Mouse (Mus musculus) adrenal gland, adult (tissue): ENCODE measurements around the gene Rab34.

Experiments used
- DNase-seq, 2 experiments: peaks; one replicate each; pipeline ENCODE4 v3.0.0; 2022 to 2023; ENCODE audit warnings: low spot score in 1 of 2; ENCODE audit not compliant: inconsistent age in 2 of 2

Gene Rab34

DNA sequence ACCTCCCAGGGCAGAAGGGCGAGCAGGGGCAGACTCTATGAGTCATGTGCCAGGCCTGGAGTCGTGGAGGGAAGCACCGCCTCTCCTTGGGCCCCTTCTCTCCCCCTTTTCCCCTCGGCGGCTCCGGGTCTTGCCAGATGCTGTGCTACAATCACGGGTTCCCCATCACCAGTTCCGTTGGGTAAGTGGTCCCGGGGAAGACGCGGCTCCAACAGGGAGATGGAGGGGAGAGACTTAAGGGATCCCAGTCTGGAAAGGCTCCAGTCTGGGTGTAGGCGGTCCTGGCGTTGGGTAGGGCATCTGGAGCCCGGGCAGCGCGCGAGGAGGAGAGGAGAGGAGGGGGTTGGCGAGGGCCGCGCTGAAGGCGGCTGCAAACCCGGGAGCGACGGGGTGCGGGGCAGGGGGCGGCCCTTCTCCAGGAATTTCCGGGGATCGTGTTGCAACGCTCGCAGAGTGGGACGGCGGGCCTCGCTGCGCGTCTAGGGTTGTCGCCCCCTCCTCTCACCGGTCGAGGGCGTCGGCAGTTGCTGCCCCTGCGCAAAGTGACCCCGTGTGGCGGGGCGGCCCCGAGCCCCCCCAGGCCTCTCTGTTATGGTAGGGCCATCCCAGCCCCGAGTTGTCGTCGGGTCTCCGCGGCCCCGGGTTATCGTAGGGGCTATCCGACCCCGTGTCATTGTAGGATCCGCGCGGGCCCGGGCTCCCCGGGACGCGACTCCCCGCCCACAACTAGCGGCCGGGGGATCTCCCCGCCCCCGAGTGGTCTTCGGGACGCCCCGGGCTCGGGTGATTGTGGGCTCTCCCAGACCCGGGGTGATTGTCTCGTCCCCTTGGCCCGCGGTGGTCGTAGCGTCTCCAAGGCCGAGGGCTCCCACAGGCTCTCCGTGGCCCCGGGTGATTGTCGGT, at the start of gene Rab34:
Gene Rab34 (plus strand): TSS at position 100 of the 903 bp plus-strand sequence.
- peak; percentile 83 to 93 for DNase-seq

DNA sequence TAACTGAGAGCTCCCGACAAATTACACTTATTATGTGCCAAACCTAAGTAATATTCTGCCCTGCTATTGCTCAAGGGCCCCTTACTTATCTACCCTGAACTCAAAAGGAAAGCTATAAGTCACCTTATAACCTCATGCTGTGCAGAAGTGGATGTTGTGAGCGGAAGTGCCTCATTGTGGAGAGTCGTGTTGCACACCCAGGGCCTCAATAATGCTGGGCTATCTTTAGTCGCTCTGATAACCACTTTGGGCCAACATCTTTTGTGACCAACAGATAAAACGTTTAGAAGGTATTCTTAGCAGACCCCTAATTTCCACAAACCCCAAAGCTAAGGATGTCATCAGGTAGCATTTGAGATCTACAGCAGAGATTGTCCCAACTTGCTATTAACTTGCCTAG, 47.6 kb upstream of the Rab34 start:
- no peak for DNase-seq

GRCm38 (mm10) chr11:78143520-78143919, 44.7 kb upstream of the Rab34 start:
- no peak for DNase-seq

DNA sequence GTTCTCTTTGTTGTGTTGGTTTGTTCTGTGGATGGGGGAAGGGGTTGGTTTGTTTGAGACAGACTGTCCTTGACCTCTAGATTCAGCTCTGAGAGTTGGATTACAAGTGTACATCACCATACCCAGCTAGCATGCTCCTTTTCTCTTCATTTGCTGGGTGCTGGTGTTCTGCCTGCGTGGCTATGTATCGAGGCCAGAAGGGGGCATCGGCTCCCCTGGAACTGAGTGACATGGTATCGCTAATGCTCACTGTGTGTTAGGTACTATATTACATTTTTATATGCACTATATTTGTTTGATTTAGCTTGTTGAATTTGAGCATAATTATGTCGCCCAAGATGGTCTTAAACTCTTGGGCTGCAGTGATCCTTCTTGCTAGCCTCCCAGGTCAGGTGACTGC, 42.1 kb upstream of the Rab34 start:
- DNase-seq = peak in 1 of 2 experiments; percentile 44

DNA sequence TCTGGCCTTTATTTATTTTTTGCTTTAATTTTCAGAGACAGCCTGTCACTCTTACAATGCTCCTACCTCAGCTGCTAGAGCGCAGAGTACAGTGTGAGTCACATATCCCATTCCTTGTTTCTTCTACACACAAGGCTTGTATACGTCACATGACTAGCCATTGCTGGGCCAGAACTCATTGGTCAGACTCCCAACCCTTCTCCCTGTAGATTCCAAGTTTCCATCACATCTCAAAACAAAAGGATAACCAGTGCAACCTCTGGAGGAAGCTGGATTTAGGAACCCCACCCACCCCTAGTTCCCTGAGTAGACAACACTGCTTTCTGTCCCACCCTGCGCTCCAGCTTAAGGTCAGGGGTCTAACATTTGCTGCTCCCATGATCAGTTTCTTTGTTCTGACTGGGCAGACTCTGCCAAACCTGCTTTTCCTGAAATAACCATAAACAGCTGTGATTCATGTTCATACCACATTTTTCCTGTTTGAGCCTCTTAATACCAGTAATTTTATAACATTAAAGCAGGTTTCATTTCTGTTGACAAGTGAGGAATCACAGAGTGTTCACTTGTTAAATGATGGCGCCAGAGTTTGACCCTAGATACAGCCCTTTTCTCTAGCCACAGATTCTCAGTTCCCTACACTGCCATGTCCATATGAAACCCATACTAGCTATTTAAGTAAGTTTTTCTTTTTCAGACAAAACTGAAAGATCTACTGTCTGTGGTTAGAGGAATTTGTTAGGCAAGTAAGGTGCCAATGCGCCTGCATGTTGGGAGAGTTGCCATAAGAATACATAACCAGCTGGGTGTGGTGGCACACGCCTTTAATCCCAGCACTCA, 41.3 kb upstream of the Rab34 start:
- DNase-seq = no peak

GRCm38 (mm10) chr11:78151161-78151560, 37.1 kb upstream of the Rab34 start:
- DNase-seq = peak; percentile 47 to 67

DNA sequence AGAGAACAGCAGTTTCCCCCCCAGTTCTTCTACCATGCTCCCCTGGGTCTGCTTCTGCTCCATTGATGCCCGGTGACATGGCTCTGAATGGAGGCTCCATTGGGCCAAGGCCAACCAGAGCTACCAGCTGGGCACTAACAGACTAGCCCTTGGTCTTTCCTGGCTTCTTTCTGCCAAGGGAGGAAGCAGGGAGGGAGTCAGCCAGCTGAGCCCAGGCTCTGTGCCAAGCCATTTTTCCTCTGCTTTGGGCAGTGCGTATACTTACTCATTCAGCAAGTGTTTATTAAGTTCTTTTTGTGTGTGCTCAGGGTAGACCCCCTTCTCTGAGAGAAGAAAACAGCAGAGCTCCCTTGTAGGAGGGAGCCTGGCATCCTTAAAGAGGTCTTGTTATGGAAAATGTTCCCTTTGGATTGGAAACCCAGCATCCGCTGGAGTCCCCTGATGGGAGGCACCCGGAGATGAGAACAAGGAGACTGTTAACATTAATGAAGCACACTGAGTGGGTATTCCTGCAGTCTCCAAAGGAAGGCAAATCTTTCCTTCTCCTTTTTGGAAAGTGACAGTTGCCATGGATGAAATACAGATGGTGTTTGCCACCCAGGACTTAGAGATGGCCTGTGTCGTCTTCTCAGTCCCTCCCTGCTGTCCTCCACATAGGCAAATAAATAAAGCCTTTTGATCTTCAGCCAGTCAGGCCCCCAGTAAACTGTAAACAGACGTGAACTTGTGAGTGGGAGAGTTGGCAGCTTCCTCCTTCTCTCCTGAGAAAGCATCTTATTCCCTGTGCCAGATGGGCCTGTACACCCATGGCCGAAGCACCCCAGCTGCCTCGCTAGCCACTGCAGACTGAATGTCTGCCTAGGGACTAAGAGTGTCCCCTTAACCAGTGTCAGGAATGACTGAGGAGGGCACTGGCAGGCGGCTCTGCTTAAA, 35.7 kb upstream of the Rab34 start:
- DNase-seq = peak; percentile 83 to 92

DNA sequence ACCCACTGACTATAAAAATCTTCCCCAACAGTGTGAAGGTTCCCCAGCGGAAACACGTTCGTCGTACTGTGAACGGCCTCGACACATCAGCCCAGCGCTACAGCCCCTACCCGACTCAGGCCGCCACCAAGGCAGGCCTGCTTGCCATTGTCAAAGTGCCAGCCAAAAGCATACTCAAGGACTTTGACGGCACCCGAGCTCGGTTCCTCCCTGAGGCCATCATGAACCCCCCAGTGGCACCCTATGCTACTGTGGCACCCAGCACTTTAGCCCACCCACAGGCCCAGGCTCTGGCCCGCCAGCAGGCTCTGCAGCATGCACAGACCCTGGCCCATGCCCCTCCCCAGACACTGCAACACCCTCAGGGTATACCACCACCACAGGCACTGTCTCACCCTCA, 34.5 kb upstream of the Rab34 start:
- DNase-seq = peak; percentile 24 to 61

GRCm38 (mm10) chr11:78155674-78156073, 32.6 kb upstream of the Rab34 start:
- no peak for DNase-seq

GRCm38 (mm10) chr11:78156156-78156699, 32.0 kb upstream of the Rab34 start:
- DNase-seq = no peak

GRCm38 (mm10) chr11:78159096-78159495, 29.1 kb upstream of the Rab34 start:
- peak; percentile 81 to 95 for DNase-seq

DNA sequence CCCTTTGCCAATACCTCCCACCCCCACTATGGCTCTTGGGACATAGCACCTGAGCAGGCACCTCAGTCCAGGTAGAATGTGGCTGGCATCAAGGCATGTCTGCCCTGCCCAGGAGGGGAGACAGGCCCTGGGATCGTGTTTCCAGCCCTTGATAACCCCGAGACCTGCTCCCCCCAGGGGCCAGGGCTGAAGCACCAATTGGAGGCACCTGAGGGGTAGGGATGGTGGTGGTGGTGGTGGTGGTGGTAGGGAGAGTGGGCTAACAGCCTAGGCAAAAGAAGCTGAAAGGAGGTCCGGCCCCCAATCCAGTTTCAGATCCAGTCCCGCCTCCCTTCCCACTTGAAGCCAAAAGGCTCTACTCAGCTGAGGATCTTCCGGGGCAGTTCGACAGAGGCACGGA, 28.7 kb upstream of the Rab34 start:
- DNase-seq = peak in 1 of 2 experiments; percentile 26

DNA sequence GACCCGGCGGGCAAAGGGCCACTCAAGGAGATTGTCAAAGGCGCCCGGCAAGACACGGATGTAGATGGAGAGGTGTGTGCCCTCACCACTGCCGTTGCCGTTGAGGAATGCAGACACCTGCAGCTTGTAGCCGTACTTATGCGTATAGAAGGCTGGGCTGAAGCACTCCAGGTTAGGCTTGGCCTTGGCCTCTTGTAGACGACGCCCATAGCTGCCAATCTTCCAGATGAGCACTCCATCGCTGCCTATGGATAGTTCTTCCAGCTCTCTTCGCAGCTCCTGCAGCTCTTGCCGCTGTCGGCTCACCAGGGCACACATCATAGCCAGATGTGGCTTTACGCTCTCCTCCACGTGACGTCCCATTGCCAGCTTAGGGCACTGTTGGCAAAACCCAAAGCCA, 28.1 kb upstream of the Rab34 start:
- DNase-seq = peak; percentile 12 to 56

DNA sequence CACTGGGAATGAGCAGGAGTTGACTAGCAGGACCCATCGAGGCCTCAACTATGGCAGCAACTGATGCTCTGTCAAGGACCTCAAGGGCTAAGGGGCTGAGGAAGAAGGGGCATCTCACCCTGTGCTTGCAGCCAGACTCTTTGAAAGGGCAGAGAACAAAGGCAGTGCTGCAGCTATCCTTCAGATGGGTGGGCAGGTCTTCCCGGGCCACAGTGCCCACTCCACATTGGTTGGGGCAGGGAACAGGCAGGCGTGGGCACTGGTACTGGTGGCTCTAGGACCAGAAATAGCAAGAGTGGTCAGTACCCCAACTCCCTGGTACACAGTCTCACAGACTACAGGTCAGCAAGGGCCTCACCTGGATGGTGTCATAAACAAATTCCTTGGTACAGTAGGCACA, 27.6 kb upstream of the Rab34 start:
- peak in 1 of 2 experiments; percentile 15 for DNase-seq

DNA sequence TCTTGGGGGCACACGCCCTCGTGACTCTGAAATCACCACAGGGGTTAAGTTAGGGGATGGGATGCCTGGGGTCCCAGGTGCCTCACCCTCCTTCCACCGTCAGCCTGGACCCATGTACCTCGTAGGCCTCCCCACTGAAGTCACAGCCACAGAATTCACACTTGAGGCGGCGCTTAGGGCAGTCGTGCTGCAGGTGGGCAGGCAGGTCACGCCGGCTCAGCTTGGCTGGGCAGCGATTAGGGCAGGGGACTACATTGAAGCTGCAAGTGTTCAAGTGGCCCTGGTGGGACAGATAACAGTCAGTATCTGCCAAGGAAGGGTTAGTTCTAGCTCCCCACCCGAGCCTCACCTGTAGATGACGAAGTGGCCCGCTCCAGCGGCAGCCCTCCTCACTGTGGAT, 27.1 kb upstream of the Rab34 start:
- peak; percentile 21 to 43 for DNase-seq

DNA sequence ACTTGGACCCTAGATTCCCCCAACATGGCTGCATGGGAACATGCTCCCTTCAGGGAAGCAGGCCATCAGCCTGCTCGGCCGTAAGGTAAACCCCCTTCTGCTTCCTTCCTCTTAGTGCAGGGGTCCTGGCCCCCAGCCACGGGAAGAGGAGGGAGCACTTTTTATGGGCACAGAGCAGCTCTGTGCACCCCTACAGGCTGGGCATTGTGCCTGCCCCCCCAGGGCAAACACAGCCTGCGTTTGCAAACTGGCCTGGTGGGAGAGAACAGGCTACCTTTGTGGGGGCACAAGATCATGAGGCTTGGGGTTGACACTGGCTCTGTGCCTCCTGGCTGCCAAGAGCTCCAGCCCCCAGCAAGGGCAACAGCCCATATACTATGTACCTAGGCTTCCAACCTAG, 26.3 kb upstream of the Rab34 start:
- DNase-seq = peak; percentile 25 to 45

DNA sequence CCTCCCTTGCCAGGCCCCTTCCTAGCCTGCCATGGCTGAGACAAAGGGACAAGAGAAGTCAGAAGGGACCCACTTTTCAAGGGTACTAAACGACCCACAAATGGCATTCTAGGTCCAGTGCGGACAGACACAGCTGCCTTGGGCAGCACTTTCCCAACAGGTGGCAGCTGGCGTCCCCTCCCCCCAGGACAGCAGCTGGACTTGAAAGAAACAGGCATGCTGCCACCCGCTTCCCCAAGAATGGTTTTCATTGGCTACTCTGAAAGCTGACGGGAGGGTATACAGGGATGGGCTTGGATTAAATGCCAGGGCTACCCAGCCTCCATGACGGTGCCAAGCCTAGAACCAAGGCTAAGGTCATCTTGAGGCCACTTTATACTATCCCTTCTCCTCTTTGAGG, 25.7 kb upstream of the Rab34 start:
- DNase-seq = peak; percentile 75 to 91

- peak in 1 of 2 experiments; percentile 26 for DNase-seq
Measured at GRCm38 (mm10) chr11:78163045-78163444, 25.2 kb upstream of the Rab34 start.

DNA sequence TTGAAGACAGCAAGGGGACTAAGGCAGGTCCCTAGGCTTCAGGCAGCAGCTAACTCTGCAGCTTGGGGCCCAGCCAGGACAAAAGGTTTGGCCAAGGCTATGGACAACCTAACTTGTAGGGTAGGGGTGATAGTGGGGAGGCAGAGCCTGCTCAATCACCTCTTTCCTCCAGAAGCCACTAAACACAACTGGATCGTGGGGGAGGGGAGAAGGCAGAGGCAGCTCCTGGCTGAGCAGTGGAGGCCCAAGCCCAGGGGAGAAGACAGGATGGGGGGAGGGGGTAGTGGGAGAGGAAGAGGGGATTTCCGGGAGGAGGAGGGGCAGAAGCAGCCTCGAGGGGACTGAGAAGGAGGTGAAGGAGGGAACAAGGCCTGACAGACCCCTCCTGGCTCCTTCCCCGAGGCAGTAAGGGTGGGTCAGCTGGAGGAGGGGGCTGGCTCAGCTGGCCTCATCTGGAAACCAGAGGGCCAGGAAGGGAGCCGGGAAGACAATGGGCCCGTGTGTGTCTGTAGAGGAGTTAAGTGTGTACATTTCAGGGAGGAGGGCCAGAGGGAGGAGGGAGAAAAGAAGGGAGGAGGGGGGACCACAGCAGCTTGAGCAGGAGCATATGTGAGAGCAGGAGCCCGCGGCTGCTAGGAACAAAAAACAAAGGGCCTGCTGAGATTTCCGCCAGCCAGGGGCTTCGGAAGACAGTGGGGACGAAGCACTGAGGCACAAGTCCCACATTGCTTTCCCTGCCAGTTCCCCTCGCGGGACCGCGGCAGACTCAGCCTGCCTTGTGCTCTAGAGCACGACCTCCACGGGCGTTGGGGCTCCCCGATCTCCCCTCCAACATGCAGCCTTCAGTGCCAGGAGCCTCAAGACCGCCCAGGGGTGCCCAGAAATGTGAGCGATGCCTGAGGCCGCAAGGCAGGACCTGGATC, 24.3 kb upstream of the Rab34 start:
- peak; percentile 74 to 90 for DNase-seq

GRCm38 (mm10) chr11:78164604-78164923, 23.7 kb upstream of the Rab34 start:
- peak in 1 of 2 experiments; percentile 81 for DNase-seq
